ENCODE assay signal across 19 mouse cellular contexts in the genomic region with DNA sequence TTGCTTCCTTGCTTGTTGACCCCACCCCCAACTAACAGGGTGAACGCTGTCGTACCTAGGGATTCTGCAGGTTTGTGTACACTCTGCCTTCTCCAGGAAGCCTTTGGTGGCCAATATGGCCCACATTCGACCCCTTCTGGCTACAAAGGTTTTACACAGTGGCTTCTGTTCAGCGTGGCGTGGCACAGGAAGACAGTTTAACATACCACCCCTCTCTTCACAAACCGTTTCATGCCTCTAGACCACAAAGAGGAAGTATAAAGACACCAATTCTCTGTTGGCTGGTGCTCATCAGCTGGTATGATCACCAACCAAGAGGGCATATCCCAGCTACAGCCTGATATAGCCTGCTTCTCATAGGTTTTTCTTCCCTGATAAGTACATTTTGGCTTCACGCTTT.
DNase-seq lines count a peak whose midpoint lies in the region; ATAC-seq and TF ChIP-seq lines count a peak whose summit lies in the region.
"Had no signal": no experiment of that assay in that cellular context is flagged by ENCODE, and none has a peak within 500 bp of the region (broad histone marks: within the 10 kb centered on the region; RNA-seq: fewer than 3 reads in every experiment).

No protein-coding gene starts in this region.

- ATAC-seq in granulocyte monocyte progenitor cell, adult 5-6 weeks (replicated peaks; ENCODE audit: poor library complexity, severe bottlenecking): peak; percentile 87
- ATAC-seq in megakaryocyte-erythroid progenitor cell, adult 5-6 weeks (replicated peaks; ENCODE audit: low FRiP score, low TSS enrichment, poor library complexity, severe bottlenecking): no peak
- no peak for ATAC-seq in hindbrain, embryonic 14.5 days (ENCODE audit: low FRiP score)
- ATAC-seq in heart, embryonic 11.5 days (replicated peaks; ENCODE audit: insufficient number of reproducible peaks, low FRiP score, low TSS enrichment): no peak
- ATAC-seq: forebrain, embryonic 15.5 days; intestine, embryonic 15.5 days had no signal

- no peak overlapping the region for H3K9ac ChIP-seq in CH12.LX (ENCODE audit: insufficient read depth, low read depth)
- H3K9ac ChIP-seq in hindbrain, embryonic 14.5 days: no peak overlapping the region
- no peak overlapping the region for H3K9ac ChIP-seq in heart, embryonic 11.5 days (ENCODE audit: low read depth, low read length)
- H3K9ac ChIP-seq: embryonic facial prominence, embryonic 15.5 days; forebrain, embryonic 15.5 days; intestine, embryonic 15.5 days; liver, embryonic 15.5 days had no signal

- dilution Hi-C loops in CH12.LX (cut with MboI; ENCODE audit: extremely low pct_ligation_motif_present, extremely low pct_unique_long_range_greater_than_20kb, low sequenced_read_pairs): no loop called here

- TF ChIP-seq EP300 in CH12.LX (IDR thresholded peaks at IDR 0.05; ENCODE audit: low read length): no peak; the same call in 1 of the 2 replicates

- no peak overlapping the region for H3K4me2 ChIP-seq in CH12.LX (ENCODE audit: insufficient read depth, low read depth, poor library complexity, severe bottlenecking)
- no peak overlapping the region for H3K4me2 ChIP-seq in hindbrain, embryonic 14.5 days (replicated peaks)
- H3K4me2 ChIP-seq in heart, embryonic 11.5 days: no peak overlapping the region
- H3K4me2 ChIP-seq: embryonic facial prominence, embryonic 15.5 days; forebrain, embryonic 15.5 days; intestine, embryonic 15.5 days; liver, embryonic 15.5 days had no signal

- no peak for TF ChIP-seq CTCF in thymus, adult 2 months (IDR thresholded peaks at IDR 0.05; ENCODE audit: borderline replicate concordance, control insufficient read depth, extremely low read depth, insufficient read depth, low read length, poor library complexity)
- TF ChIP-seq CTCF in CH12.LX (conservative IDR thresholded peaks at IDR 0.05 in 1 of 2, IDR thresholded peaks at IDR 0.05 in 1 of 2; ENCODE audit: low read depth in 2 of 2, low read length in 2 of 2): peak in 1 of 2 experiments; percentile 48; a peak in 2 of 4 replicates

- H3K4me1 ChIP-seq in thymus, adult 2 months (replicated peaks; ENCODE audit: control insufficient read depth, insufficient read depth, low read length): peaks cover 18% of the 10 kb centered on the region
- peaks cover 25 to 32% of the 10 kb centered on the region in 2 experiments for H3K4me1 ChIP-seq in CH12.LX (ENCODE audit: control insufficient read depth in 1 of 2, insufficient read depth in 2 of 2)
- H3K4me1 ChIP-seq in hindbrain, embryonic 14.5 days (replicated peaks; ENCODE audit: control insufficient read depth, insufficient read depth, low read length): peaks cover 11% of the 10 kb centered on the region
- H3K4me1 ChIP-seq in heart, embryonic 11.5 days (ENCODE audit: control insufficient read depth, insufficient read depth, low read length): no peaks in the 10 kb centered on the region
- H3K4me1 ChIP-seq: embryonic facial prominence, embryonic 15.5 days; intestine, embryonic 15.5 days; liver, embryonic 15.5 days had no signal

- no peak for TF ChIP-seq POLR2A in thymus, adult 2 months (IDR thresholded peaks at IDR 0.05; ENCODE audit: control insufficient read depth, extremely low read depth, insufficient read depth, low read length, poor library complexity)
- no peak for TF ChIP-seq POLR2A in CH12.LX (IDR thresholded peaks at IDR 0.05; ENCODE audit: low read depth, low read length)

- no peaks in the 10 kb centered on the region for H3K79me2 ChIP-seq in CH12.LX (replicated peaks; ENCODE audit: control insufficient read depth, extremely low read depth, insufficient read depth, poor library complexity, severe bottlenecking)

- no peak overlapping the region for H3K4me3 ChIP-seq in thymus, adult 2 months (ENCODE audit: control insufficient read depth, insufficient read depth, low read length)
- no peak overlapping the region for H3K4me3 ChIP-seq in CH12.LX (replicated peaks in 1 of 3; ENCODE audit: low read depth in 2 of 3, low read length in 2 of 3, poor library complexity in 1 of 3)
- H3K4me3 ChIP-seq in hindbrain, embryonic 14.5 days (replicated peaks; ENCODE audit: low read length): no peak overlapping the region
- no peak overlapping the region for H3K4me3 ChIP-seq in heart, embryonic 11.5 days (ENCODE audit: low read depth, low read length)
- H3K4me3 ChIP-seq: embryonic facial prominence, embryonic 15.5 days; forebrain, embryonic 15.5 days; gastrocnemius, adult 2 months; intestine, embryonic 15.5 days; limb, embryonic 10.5 days; liver, embryonic 15.5 days; megakaryocyte, embryonic 14.5 days had no signal

- no peaks in the 10 kb centered on the region for H3K27me3 ChIP-seq in thymus, adult 2 months (ENCODE audit: control insufficient read depth, insufficient read depth, low read length)
- no peaks in the 10 kb centered on the region for H3K27me3 ChIP-seq in CH12.LX (replicated peaks)
- H3K27me3 ChIP-seq in hindbrain, embryonic 14.5 days (ENCODE audit: control insufficient read depth, insufficient read depth, low read length): no peaks in the 10 kb centered on the region
- H3K27me3 ChIP-seq in heart, embryonic 11.5 days (ENCODE audit: control insufficient read depth, insufficient read depth, low read length): no peaks in the 10 kb centered on the region
- H3K27me3 ChIP-seq: forebrain, embryonic 15.5 days; intestine, embryonic 15.5 days; liver, embryonic 15.5 days had no signal

- in situ Hi-C loops in CH12.LX (cut with MboI; ENCODE audit: low pct_ligation_motif_present, low pct_unique_long_range_greater_than_20kb, low sequenced_read_pairs): no loop called here

- peak; percentile 19 for DNase-seq in thymus, adult 2 months
- no peak for DNase-seq in thymus, postnatal 14 days
- DNase-seq in CH12.LX (ENCODE audit: extremely low read depth): peak; percentile 80
- DNase-seq in skeletal muscle tissue, adult 2 months (ENCODE audit: low read depth, low spot score): peak; percentile 27
- no peak for DNase-seq in hindbrain, embryonic 14.5 days (ENCODE audit: low spot score)
- DNase-seq: adrenal gland, postnatal 36 days; cerebellum, adult 11 months; gastrocnemius, adult 2 months; heart, postnatal 4 days; kidney, postnatal 14 days had no signal

- H3K9me3 ChIP-seq in CH12.LX (replicated peaks; ENCODE audit: low read length): no peaks in the 10 kb centered on the region
- no peaks in the 10 kb centered on the region for H3K9me3 ChIP-seq in hindbrain, embryonic 14.5 days (ENCODE audit: control insufficient read depth, low read length)
- no peaks in the 10 kb centered on the region for H3K9me3 ChIP-seq in heart, embryonic 11.5 days (replicated peaks; ENCODE audit: control insufficient read depth, low read length)
- H3K9me3 ChIP-seq: embryonic facial prominence, embryonic 15.5 days; forebrain, embryonic 15.5 days; intestine, embryonic 15.5 days; limb, embryonic 10.5 days; liver, embryonic 15.5 days had no signal

- 15% methylated on average over 7 of the region's 7 CpGs for WGBS in thymus, adult 2 months
- WGBS in hindbrain, embryonic 14.5 days: 88% methylated on average over 7 of the region's 7 CpGs
- WGBS in heart, embryonic 11.5 days (ENCODE audit: insufficient replicate concordance): 75% methylated on average over 7 of the region's 7 CpGs

- peak overlapping the region; percentile 69 for H3K27ac ChIP-seq in thymus, adult 2 months (ENCODE audit: control insufficient read depth, insufficient read depth, low read length)
- H3K27ac ChIP-seq in CH12.LX (ENCODE audit: insufficient read depth, low read depth): peak overlapping the region; percentile 17
- no peak overlapping the region for H3K27ac ChIP-seq in hindbrain, embryonic 14.5 days
- H3K27ac ChIP-seq in heart, embryonic 11.5 days (ENCODE audit: low read depth, low read length): no peak overlapping the region
- H3K27ac ChIP-seq: embryonic facial prominence, embryonic 15.5 days; forebrain, embryonic 15.5 days; gastrocnemius, adult 2 months; intestine, embryonic 15.5 days; limb, embryonic 10.5 days; liver, embryonic 15.5 days had no signal

- no peaks in the 10 kb centered on the region for H3K36me3 ChIP-seq in thymus, adult 2 months (ENCODE audit: control insufficient read depth, insufficient read depth, low read length)
- H3K36me3 ChIP-seq in CH12.LX (replicated peaks in 1 of 2; ENCODE audit: control insufficient read depth in 1 of 2, insufficient read depth in 1 of 2, low read length in 1 of 2): no peaks in the 10 kb centered on the region
- no peaks in the 10 kb centered on the region for H3K36me3 ChIP-seq in hindbrain, embryonic 14.5 days (replicated peaks; ENCODE audit: control insufficient read depth, insufficient read depth)
- H3K36me3 ChIP-seq in heart, embryonic 11.5 days (ENCODE audit: control insufficient read depth, insufficient read depth, low read length): no peaks in the 10 kb centered on the region
- H3K36me3 ChIP-seq: embryonic facial prominence, embryonic 15.5 days; forebrain, embryonic 15.5 days; intestine, embryonic 15.5 days; limb, embryonic 10.5 days; liver, embryonic 15.5 days had no signal

- peak; percentile 46 for TF ChIP-seq RAD21 in CH12.LX (IDR thresholded peaks at IDR 0.05; ENCODE audit: low read depth, low read length)

TF ChIP-seq in CH12.LX, 34 proteins besides CTCF, POLR2A, EP300 and RAD21:
- TF ChIP-seq MYC (IDR thresholded peaks at IDR 0.05; ENCODE audit: low read depth, low read length) (peak; percentile 43; the same call in 1 of the 2 replicates), GABPA (IDR thresholded peaks at IDR 0.05; ENCODE audit: insufficient replicate concordance, low read depth, low read length) (no peak), SMC3 (IDR thresholded peaks at IDR 0.05; ENCODE audit: low read depth, low read length) (peak; percentile 45)

Comparison
In these comparisons a context has a peak if more than half of its experiments do, and no peak if none do; other contexts are left out.
1. DNase-seq: peak in thymus, adult 2 months (single experiment), CH12.LX (single experiment) and skeletal muscle tissue, adult 2 months (single experiment); none in thymus, postnatal 14 days (single experiment) and hindbrain, embryonic 14.5 days (single experiment).
2. H3K27ac ChIP-seq: peak in thymus, adult 2 months (single experiment) and CH12.LX (single experiment); none in hindbrain, embryonic 14.5 days (single experiment) and heart, embryonic 11.5 days (single experiment).